Mouse (Mus musculus) frontal cortex, adult (tissue): ENCODE results near the gene H2-Ke6.
"Not testable (repeated sequence)": the region's sequence is repeated elsewhere in the genome, so short reads cannot be mapped to it uniquely, and the experiment has no call there.

Experiments
- ATAC-seq: cut with Nextera tagmentation; 2 replicates; pipeline ENCODE4 v1.9.2; 2017; ENCODE audit warnings: mild to moderate bottlenecking, moderate library complexity, mixed read lengths; ENCODE audit not compliant: low TSS enrichment

H2-Ke6 gene

DNA sequence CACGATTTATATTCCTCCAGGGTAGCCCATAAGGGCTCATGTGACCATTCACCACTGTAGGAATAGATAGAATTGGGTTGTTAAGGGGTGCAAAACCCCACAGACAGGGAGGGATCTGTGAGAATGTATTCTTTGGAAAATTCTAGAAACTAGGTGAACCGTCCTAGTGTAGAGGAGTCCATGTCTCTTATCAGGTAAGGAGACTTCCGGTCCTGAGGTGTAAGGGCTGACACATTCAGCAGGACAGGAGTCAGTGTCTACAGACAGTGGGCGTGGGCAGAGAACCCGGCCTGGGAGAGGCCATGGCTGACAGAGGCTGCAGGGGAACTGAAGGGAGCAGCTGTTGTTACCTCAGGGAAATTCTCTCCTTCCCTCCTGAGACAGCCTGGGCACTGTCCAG lies 29.2 kb downstream of the H2-Ke6 start:
- ATAC-seq: not testable (repeated sequence)

DNA sequence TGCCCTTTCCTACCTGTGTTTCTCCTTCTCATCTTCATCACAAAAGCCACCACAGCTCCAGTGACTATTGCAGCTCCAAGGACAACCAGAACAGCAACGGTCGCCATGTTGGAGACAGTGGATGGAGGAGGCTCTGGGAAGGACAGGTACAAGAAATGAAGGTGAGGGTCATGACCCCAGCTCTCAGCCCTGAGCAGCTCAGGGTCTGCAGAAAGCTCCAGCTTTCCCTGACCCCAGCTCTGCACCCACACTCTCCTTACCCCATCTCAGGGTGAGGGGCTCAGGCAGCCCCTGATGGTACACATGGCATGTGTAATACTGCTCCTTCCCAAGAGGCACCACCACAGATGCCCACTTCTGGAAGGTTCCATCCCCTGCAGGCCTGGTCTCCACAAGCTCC lies 30.8 kb downstream of the H2-Ke6 start:
- ATAC-seq: not testable (repeated sequence)

DNA sequence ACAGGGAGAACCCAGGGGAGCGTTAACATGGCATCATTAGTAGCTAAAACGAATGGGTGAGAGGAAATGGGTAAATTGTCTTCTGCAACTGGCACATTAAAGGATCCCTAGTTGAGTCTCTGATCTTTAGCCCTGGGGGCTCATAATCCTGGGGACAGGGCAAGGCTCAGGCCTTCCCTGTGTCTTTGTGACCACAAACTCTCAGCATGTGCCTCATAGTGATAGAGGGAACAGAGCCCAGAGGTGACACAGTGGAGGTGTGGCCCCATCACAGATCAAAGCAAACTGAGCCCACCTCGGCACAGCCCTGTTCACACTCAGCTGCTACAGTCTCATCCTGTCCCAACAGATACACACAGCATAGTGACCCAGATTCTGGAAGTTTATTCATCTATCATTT lies 32.2 kb downstream of the H2-Ke6 start:
- no peak for ATAC-seq

DNA sequence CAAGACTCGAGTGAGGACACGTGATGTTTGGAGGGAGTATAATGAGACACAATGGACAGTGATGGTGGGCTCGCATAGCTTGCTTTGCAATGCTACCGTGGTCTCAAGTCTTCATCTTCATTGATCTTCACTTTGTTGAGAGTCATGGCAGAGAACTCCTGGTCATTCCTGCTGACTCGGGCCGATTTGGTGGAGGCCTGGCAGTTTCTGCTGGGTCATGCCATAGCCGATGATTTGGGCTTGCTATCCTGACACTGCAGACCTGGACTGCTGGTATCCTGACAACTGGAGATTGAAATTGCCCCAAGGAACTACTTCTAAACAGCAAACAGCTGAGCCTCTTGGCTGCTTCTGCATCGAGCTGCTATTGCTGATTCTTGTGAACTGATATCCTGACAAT lies 32.9 kb downstream of the H2-Ke6 start:
- ATAC-seq: no peak

DNA sequence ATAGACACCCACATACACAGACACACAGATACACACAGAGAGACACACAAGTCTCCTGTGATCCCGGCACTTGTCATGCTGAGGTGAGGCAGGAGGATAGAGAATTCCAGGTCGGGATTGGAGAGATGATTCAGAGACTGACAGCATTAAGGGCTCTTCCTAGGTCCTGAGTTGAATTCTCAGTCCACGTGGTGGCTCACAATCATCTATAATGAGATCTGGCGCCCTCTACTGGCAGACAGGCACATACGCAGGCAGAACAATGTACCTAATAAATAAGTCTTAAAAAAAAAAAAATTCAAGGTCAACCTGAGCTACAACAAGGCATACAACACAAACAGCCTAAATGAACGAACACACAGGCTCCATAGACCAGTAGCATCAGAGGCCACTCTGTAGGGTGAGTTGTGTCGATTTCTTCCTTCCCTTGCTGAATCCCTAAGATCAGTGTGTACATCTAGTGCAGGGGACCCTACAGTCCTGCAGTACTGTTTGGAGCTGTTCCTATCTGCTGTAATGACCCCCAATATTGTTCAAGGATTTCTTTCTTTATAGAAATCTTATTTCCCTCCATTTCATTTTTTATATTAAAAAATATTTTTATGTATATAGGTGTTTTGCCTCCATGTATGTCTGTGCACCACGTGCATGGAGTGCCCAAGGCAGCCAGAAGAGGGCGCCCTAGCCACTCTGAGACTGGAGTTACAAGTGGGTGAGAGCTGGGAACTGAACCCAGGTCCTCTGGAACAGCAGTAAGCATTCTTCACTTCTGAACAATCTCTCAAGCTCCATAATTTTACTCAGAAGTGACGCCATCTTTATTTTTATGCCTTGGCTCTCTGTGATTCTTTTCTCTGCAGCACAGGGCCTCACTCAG lies 35.8 kb downstream of the H2-Ke6 start:
- 0 out of 2 replicates have a peak, but pooled peaks have one; percentile 41 for ATAC-seq

DNA sequence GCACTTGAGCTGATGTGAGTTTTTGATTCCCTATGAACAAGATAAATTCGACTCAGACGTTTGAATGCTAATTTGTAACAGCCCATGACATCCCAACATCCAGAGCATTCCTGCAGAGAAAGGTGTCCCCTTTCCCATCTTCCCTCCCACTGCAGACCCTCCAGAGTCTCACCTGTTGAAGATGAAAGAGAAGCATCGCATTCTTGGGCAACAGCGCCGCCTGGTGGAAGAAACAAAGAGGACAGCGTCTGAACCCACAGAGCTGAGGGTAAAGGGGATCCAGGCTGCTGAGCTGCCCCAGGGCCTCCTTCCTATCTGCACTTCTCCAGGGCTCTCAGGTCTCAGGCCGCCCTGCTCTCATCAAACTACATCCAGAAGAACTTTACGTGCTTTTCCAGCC lies 45.7 kb downstream of the H2-Ke6 start:
- ATAC-seq: not testable (repeated sequence)

DNA sequence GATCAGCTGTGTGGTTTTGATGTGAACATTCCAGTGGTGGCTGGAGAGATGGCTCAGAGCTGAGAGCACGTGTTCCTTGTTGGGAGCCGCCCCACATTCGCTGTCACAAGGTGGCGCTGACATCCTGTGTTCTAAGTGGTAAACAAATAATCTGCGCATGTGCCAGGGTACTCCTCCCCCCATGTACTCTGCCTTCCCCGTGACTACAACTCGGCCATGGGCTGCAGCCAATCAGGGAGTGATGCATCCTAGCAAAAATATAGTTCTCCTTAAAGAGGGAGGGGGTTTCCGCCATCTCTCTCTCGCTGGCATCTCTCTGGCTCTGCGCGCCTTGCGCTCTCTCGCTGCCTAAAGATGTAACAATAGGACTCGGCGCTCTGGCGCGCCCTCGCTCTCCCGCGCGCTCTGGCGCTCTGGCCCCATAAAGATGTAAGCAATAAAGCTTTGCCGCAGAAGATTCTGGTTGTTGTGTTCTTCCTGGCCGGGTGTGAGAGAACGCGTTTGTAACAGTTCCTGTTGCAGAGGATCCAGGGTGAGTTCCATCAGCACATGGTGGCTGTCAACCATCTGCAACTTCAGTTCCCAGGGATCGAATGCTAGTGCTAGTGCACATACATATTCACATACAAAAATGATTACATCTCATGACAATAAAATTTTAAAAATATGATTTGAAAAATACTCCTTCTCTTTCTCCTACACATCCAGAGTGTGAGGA lies 46.5 kb downstream of the H2-Ke6 start:
- ATAC-seq: peak; percentile 92

DNA sequence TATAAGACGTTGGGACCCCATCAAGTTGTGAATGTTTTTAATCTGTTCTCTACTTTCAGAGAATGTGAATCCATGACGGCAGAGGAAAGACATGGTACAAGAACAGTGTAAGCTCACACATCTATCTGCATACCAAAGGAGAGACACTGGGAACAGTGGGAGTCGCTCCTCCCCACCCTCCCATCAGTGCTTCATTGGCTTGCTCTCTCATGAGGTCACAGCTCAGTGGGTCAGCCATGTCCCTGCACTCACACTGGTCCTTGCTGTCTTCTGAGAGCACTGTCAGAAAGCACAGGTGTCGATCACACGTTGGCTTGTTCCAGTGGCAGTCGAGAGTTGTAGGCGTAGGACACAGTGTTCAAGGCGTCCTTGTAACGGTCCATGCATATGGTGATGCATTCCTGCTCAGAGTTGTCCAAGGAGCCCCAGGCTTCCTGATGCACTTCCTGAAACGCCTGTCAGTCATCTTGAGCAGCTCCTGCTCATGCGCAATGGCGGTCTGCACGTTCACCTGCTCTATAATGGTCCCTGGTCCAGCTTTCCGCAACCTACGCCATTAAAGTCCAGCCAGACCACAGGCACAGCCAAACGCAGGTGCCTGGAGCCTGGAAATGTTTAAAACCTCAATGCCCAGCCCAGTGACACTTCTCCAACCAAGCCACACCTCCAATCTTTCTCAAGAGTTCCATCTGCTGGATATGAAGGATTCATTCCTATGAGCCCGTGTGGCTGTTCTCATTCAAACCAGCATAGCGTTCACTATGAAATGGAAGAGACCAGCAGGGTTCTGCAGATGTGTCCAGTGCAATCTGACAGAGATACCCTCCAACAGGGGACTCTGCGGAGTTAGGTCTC lies 47.5 kb downstream of the H2-Ke6 start:
- no peak for ATAC-seq

DNA sequence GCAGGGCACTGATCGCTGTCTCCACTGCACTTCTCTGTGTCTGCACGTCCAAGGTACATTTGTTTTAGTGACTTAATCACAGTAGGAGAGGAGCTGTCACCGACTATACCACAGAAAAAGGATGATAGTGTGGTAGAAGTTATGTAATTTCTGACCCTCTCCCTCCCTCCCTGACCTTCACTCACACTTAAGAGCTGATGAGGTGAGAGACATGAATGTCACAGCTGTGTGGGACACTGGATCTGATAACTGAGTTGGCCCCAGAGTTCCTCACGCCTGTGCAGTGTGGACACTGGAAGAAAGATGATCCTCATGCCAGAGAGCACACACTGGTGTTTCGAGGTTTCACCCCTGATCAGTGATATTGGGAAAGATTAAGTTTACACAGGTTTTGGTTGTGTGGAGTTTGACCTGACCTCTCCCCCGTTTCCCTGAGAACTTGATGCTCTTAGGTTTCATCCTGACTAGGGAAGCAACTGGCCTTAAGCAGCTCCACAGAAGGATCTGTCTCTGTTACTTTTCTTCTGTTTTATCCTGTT lies 48.3 kb downstream of the H2-Ke6 start:
- ATAC-seq: no peak

DNA sequence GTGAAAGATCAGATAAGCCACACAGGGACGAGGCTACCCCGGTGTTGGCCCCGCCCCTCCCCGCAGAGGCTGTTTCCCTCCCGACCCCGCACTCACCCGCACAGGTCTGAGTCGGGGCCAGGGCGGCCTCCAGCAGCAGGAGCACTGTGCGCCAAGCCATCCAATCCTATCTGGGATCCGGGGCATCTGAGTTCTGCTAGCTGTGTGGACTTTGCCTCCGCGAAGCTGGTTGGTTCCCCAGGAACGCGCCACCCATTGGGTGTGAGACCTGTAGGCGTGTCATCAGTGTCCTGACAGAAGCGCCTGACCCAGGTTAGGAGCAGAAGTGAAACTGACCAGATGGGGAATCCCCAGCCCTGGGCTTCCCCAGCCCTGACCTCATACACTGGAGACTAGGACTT lies 49.2 kb downstream of the H2-Ke6 start:
- ATAC-seq: peak; percentile 64

DNA sequence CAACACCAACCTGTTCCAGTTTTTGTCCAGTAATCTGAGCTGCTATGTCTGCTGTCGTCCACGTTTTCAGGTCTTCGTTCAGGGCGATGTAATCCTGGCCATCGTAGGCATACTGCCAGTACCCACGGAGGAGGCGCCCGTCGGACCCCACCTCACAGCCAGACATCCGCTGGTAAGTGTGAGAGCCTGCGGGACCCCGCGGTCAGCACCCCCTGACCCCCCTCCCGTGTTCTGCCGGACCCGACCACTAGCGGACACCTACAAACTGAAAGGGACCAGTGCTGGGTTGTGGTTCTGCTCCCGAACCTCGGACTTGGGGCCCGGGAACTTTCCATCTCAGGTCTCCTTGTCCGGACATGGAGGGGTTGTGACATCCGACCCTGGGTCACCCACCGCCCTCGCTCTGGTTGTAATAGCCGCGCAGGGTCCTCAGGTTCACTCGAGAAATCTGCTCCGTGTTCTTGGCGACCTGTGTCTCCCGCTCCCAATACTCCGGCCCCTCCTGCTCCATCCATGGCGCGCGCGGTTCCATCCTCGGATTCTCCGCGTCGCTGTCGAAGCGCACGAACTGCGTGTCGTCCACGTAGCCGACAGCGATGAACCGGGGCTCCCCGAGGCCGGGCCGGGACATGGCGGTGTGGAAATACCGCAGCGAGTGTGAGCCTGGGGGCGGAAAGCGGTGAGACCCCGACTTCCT lies 49.9 kb downstream of the H2-Ke6 start:
- ATAC-seq: no peak
